Mouse (Mus musculus) spleen, adult 2 months (tissue): Measurements from ENCODE around the gene Gm12569.

Experiments
- CTCF ChIP-seq: fragments of 200-500 bp; IDR thresholded peaks from 2 replicates; pipeline ENCODE4 v1.5.1; 2011; ENCODE audit warnings: mild to moderate bottlenecking, inconsistent platforms; ENCODE audit not compliant: insufficient read depth, insufficient read length, insufficient replicate concordance; ENCODE audit errors: extremely low read depth
- POLR2A ChIP-seq: fragments of 200-500 bp; IDR thresholded peaks from 2 replicates; pipeline ENCODE4 v1.6.1; 2011; ENCODE audit warnings: low read depth, low read length, inconsistent platforms

DNA sequence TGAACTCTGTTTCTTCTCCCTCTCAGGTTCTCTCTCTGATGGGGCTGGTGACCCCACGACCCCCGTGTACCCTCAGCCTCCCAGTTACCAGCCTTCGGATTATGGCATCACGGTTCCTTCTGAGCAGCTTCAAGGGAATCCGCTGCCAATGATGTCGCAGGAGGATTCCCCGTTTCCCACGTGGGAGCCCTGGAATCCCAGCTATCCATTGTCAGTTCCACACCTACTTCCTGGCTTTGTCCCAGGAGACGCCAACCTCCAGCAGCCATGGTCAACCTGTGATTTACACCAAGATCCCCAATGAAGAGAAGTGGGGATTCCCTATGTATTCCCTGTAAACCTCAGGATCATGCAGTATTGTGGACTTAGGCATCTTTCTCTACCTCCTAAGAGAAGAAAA is 14.4 kb downstream of the Gm12569 start:
- TF ChIP-seq CTCF (no peak), POLR2A (no peak)
